Mouse (Mus musculus) C2C12 (cell line): ENCODE results near the gene Usp2. TPM values are rescaled to one million over a fixed set of nuclear protein-coding genes. Genes with fewer than 3 reads are reported as not detected.

Experiments
- H3K27me3 ChIP-seq: one replicate; pipeline ENCODE4 v1.6.1; 2011; ENCODE audit not compliant: control insufficient read depth, insufficient read depth, insufficient read length
- H3K36me3 ChIP-seq: one replicate; pipeline ENCODE4 v1.6.1; 2011; ENCODE audit not compliant: control insufficient read depth, insufficient read depth
- H3K4me3 ChIP-seq: one replicate; pipeline ENCODE4 v1.5.1; 2011; ENCODE audit warnings: mild to moderate bottlenecking, control low read depth; ENCODE audit not compliant: poor library complexity, insufficient read depth, severe bottlenecking
- H3K79me2 ChIP-seq: one replicate; pipeline ENCODE4 v1.6.1; 2011; ENCODE audit not compliant: control insufficient read depth, insufficient read depth
- H3K79me3 ChIP-seq: one replicate; pipeline ENCODE4 v1.6.1; 2011; ENCODE audit warnings: low read depth, control low read depth
- H3ac ChIP-seq: one replicate; pipeline ENCODE3; 2011; ENCODE audit warnings: low read depth; ENCODE audit not compliant: control insufficient read depth, insufficient read length
- CEBPB ChIP-seq: IDR thresholded peaks from one replicate; pipeline ENCODE4 v1.6.1; 2011; ENCODE audit warnings: low read depth, mild to moderate bottlenecking, control low read depth, moderate library complexity
- CTCF ChIP-seq: IDR thresholded peaks from one replicate; pipeline ENCODE4 v1.5.1; 2011; ENCODE audit not compliant: control insufficient read depth, insufficient read depth, insufficient read length
- FOSL1 ChIP-seq: IDR thresholded peaks from one replicate; pipeline ENCODE4 v1.8.0; 2011; ENCODE audit warnings: mild to moderate bottlenecking, low read length; ENCODE audit not compliant: poor library complexity, insufficient read depth, severe bottlenecking
- MAX ChIP-seq: IDR thresholded peaks from one replicate; pipeline ENCODE4 v1.6.1; 2011; ENCODE audit warnings: mild to moderate bottlenecking, control low read depth
- MYOD1 ChIP-seq: IDR thresholded peaks from one replicate; pipeline ENCODE4 v1.6.1; 2011; ENCODE audit warnings: low read depth; ENCODE audit not compliant: control insufficient read depth, insufficient read length
- MYOG ChIP-seq: IDR thresholded peaks from one replicate; pipeline ENCODE4 v1.6.1; 2011; ENCODE audit not compliant: control insufficient read depth, insufficient read length; ENCODE audit errors: extremely low read depth
- USF1 ChIP-seq: IDR thresholded peaks from one replicate; pipeline ENCODE4 v1.6.1; 2011; ENCODE audit warnings: low read depth, mild to moderate bottlenecking, control low read depth, moderate library complexity
- polyA plus RNA-seq: library from polyadenylated mRNA; unstranded; fragments of >200 nt; fragmentation: generic; extraction: Trizol; gene quantifications from one replicate; pipeline ENCODE4 v1.2.1, GENCODE M21; 2012; ENCODE audit warnings: missing spikeins

Gene Usp2
- polyA plus RNA-seq, 1 experiment = 0.73 TPM

- TF ChIP-seq FOSL1 = no peak
- no peak for TF ChIP-seq CTCF
- no peak for TF ChIP-seq USF1
- no peak for TF ChIP-seq CEBPB
- TF ChIP-seq MAX = no peak
- no peak for TF ChIP-seq MYOG
- no peak for TF ChIP-seq MYOD1
- no peaks in the 10 kb centered on the region for H3K79me2 ChIP-seq
- H3K79me3 ChIP-seq = no peaks in the 10 kb centered on the region
- no peak overlapping the region for H3ac ChIP-seq
- H3K4me3 ChIP-seq = no peak overlapping the region
- H3K27me3 ChIP-seq = no peaks in the 10 kb centered on the region
- H3K36me3 ChIP-seq = no peaks in the 10 kb centered on the region
These were observed 25.1 kb upstream of the Usp2 start for GRCm38 (mm10) chr9:44041511-44042395.

GRCm38 (mm10) chr9:44042396-44042680 lies 24.5 kb upstream of the Usp2 start:
- TF ChIP-seq CEBPB = no peak
- no peak for TF ChIP-seq MYOG
- no peak for TF ChIP-seq MAX
- TF ChIP-seq MYOD1 = no peak
- no peak for TF ChIP-seq USF1
- TF ChIP-seq CTCF = no peak
- TF ChIP-seq FOSL1 = no peak

GRCm38 (mm10) chr9:44042836-44043707 lies 23.7 kb upstream of the Usp2 start, which contains the start of gene Thy1:
Gene Thy1 (plus strand): TSS chr9:44043384.
- TF ChIP-seq FOSL1 (no peak), MAX (no peak), CEBPB (no peak), CTCF (no peak), USF1 (no peak), MYOD1 (no peak), MYOG (no peak)
- no peak within 1 kb of the TSS for H3ac ChIP-seq
- H3K4me3 ChIP-seq = no peak within 1 kb of the TSS
- no peaks in the 10 kb centered on the region for H3K79me2 ChIP-seq
- no peaks in the 10 kb centered on the region for H3K27me3 ChIP-seq
- no peaks in the 10 kb centered on the region for H3K36me3 ChIP-seq
- H3K79me3 ChIP-seq = no peaks in the 10 kb centered on the region

More at GRCm38 (mm10) chr9:44042396-44042680, 24.5 kb upstream of the Usp2 start:
- H3ac ChIP-seq = no peak overlapping the region
- H3K4me3 ChIP-seq = no peak overlapping the region
- H3K36me3 ChIP-seq = no peaks in the 10 kb centered on the region
- no peaks in the 10 kb centered on the region for H3K27me3 ChIP-seq
- no peaks in the 10 kb centered on the region for H3K79me2 ChIP-seq
- H3K79me3 ChIP-seq = no peaks in the 10 kb centered on the region

GRCm38 (mm10) chr9:44043708-44044425 lies 23.0 kb upstream of the Usp2 start:
- no peaks in the 10 kb centered on the region for H3K36me3 ChIP-seq
- H3K79me2 ChIP-seq = no peaks in the 10 kb centered on the region
- H3ac ChIP-seq = no peak overlapping the region
- no peaks in the 10 kb centered on the region for H3K79me3 ChIP-seq
- no peak overlapping the region for H3K4me3 ChIP-seq
- TF ChIP-seq MYOD1 (no peak), USF1 (no peak), MYOG (no peak), CEBPB (no peak), FOSL1 (no peak), MAX (no peak), CTCF (no peak)
- no peaks in the 10 kb centered on the region for H3K27me3 ChIP-seq
